Mouse (Mus musculus): ENCODE measurements around the gene Lck. TPM values are rescaled to one million over a fixed set of nuclear protein-coding genes. Genes with fewer than 3 reads are reported as not detected.
A peak's percentile ranks its signal among the peaks of the same experiment; 100 is the strongest.

The Lck gene
- total RNA-seq, 2 experiments from 2014 or later: 2.8 to 6.2 TPM

DNA sequence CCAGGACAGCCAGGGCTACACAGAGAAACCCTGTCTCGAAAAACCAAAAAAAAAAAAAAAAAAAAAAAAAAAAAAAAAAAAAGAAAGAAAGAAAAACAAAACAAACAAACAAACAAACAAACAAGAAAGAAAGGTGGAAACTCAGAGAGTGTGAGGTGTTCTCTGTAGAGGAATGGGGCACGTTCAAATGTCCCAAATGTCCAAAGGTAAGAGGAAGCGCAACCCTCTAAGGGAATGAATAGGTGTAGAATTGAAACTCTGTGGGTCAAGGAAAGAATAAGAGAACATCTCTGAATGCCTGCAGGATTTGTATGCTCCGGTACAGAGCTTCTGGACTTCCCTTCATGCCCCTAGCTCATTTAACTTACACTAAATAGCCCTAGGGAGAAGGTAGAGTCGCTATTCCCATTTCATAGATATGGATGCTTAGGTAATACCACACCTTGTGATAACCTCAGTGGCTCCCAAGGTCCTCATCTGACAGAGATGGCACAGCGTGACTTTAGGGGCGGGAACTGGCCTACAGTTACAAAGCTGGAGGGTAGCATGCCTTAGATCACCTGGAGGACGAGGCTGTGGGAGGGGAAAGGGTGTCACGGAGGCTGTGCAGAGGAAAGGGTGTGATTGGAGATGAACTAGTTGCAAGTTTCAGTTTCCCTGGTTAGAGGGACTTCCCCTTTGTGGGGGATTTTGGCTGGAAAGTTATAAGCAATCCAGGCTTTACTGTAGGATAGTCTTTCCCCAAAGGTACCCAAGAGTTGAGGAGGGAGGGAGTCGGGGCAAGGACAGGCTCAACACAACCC lies 65.8 kb downstream of the Lck start:
- Histone ChIP-seq H3K4me3 (no peak overlapping the region), H3K27ac (no peak overlapping the region)
- no peak for TF ChIP-seq CTCF (conservative IDR thresholded peaks at IDR 0.05)

GRCm38 (mm10) chr4:129505511-129505910 lies 67.9 kb downstream of the Lck start:
- Histone ChIP-seq H3K27ac (no peak overlapping the region), H3K4me3 (no peak overlapping the region)
- no peak for DNase-seq (ENCODE audit: low spot score in 2 of 2)
- no peak for TF ChIP-seq CTCF (conservative IDR thresholded peaks at IDR 0.05)

More for the DNA sequence above, 65.8 kb downstream of the Lck start:
- DNase-seq (ENCODE audit: low spot score in 2 of 2): no peak

DNA sequence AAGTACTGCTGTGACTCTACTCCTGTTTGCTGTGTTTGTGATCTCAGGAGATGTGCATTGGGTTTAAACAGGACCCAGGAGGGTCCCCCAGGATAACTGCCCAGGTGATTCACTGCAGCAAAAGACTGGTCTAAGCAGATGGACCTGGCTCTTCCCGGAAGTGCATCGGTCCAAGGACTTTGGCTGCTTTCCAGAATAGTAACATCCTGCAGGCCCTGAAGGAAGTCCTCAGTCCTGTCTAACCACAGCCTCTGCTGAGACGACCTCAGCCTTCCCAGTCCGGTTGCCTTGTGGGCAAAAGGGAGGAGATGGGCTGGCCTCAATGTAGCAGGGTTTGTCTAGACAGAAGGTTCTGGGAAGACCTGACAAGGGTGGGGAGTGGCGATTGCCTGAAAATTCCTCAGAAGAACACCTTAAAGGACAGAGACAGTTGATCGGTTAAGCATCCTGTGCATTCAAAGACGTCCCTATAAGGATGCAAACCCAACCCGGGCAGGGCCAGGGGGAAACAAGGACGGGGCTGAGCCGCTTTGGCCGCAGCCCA lies 70.5 kb downstream of the Lck start:
- no peak overlapping the region for H3K27ac ChIP-seq
- TF ChIP-seq CTCF (conservative IDR thresholded peaks at IDR 0.05): no peak
- DNase-seq (ENCODE audit: low spot score in 2 of 2): no peak
- H3K4me3 ChIP-seq: no peak overlapping the region

DNA sequence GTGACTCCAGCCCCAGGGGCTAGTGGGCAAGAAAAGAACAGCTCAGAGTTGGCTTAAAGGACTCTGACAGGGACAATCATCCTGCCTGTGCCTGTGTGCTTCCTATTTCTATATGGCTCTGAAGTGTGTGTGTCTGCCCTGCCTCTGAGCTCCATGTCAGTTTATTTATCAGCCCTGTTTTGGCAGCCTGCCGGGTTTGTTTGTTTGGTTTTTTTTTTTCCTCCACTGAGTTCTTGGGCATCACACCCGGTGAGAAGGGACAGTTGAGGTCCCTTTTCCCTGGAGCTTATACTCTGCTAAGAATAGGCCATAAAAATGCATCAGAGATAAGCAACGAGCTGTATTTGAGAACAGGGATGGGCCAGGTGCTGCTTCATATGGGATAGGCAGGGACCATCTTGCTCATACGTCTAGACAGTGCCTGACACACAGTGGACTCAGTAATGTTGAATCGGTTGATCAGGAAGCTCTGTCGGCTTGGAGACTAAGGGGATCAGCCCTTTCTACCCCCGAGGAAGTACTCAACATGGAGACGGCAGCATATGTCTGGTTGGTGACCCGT lies 71.0 kb downstream of the Lck start:
- Histone ChIP-seq H3K4me3 (no peak overlapping the region), H3K27ac (no peak overlapping the region)
- TF ChIP-seq CTCF (conservative IDR thresholded peaks at IDR 0.05): no peak
- no peak for DNase-seq (ENCODE audit: low spot score in 2 of 2)

GRCm38 (mm10) chr4:129500607-129501566 lies 72.6 kb downstream of the Lck start:
- peak overlapping the region; percentile 91 for H3K27ac ChIP-seq
- peak; percentile 63 to 67 for DNase-seq (ENCODE audit: low spot score in 2 of 2)
- H3K4me3 ChIP-seq: peak overlapping the region; percentile 83
- 0 out of 2 replicates have a peak, but pooled peaks have one; percentile 12 for TF ChIP-seq CTCF (conservative IDR thresholded peaks at IDR 0.05)

- no peak for DNase-seq (ENCODE audit: low spot score in 2 of 2)
- TF ChIP-seq CTCF (conservative IDR thresholded peaks at IDR 0.05): no peak
- H3K27ac ChIP-seq: peak overlapping the region; percentile 91
- H3K4me3 ChIP-seq: peak overlapping the region; percentile 83; the same call in 1 of the 2 replicates
Measured at GRCm38 (mm10) chr4:129500017-129500416, 73.4 kb downstream of the Lck start.

- TF ChIP-seq CTCF (conservative IDR thresholded peaks at IDR 0.05): no peak
- no peak for DNase-seq (ENCODE audit: low spot score in 2 of 2)
- Histone ChIP-seq H3K27ac (no peak overlapping the region), H3K4me3 (no peak overlapping the region)
Measured at GRCm38 (mm10) chr4:129498941-129499340, 74.5 kb downstream of the Lck start.

Small RNA genes within 50 kb of the gene (microRNA-seq; reads per million reads assigned to microRNA genes)
- gene Mir8119: 0 reads per million in 2 experiments

Other genes starting within 250 kb of the Lck start
- 100 to 1,000 TPM; 117 to 130 TPM for gene Rbbp4, start 238.3 kb downstream of the Lck start, total RNA-seq (2021)
- 10 to 100 TPM; 31.8 to 32.3 TPM for gene Zbtb8os, start 237.9 kb downstream of the Lck start, total RNA-seq (2021)
- 1 to 10 TPM; 4.1 TPM for gene Zbtb8a, start 195.5 kb downstream of the Lck start, total RNA-seq (2021)
- 1 to 10 TPM; 3.9 to 4.0 TPM for gene Zbtb8b, start 132.8 kb downstream of the Lck start, total RNA-seq (2021)
- gene Bsdc1, start 112.1 kb downstream of the Lck start, total RNA-seq (2021): 10 to 100 TPM; 56.2 to 62.7 TPM
- gene Tssk3, start 82.6 kb downstream of the Lck start, total RNA-seq (2021): under 1 TPM in 1 of 2 experiments, not detected in 1; 0.38 TPM
- gene Fam229a, start 82.5 kb downstream of the Lck start, total RNA-seq (2021): not detected
- gene Marcksl1, start 60.1 kb downstream of the Lck start, total RNA-seq (2021): 100 to 1,000 TPM in 1 of 2 experiments, 10 to 100 TPM in 1; 94.6 to 103 TPM
- 10 to 100 TPM; 48.9 to 49.8 TPM for gene Hdac1, start 30.9 kb downstream of the Lck start, total RNA-seq (2021)
- gene Fam167b, start 4.9 kb upstream of the Lck start, total RNA-seq (2021): under 1 TPM; 0.41 to 0.83 TPM
- gene Eif3i, start 27.0 kb upstream of the Lck start, total RNA-seq (2021): 100 to 1,000 TPM; 117 to 120 TPM
- gene Tmem234, start 27.0 kb upstream of the Lck start, total RNA-seq (2021): 10 to 100 TPM; 83.1 to 86.2 TPM
- 1 to 10 TPM; 5.7 to 7.4 TPM for gene Dcdc2b, start 40.6 kb upstream of the Lck start, total RNA-seq (2021)
- gene Iqcc, start 45.5 kb upstream of the Lck start, total RNA-seq (2021): 10 to 100 TPM; 31.5 to 34.3 TPM
- 10 to 100 TPM; 70.2 to 81.0 TPM for gene Ccdc28b, start 50.3 kb upstream of the Lck start, total RNA-seq (2021)
- gene Txlna, start 67.4 kb upstream of the Lck start, total RNA-seq (2021): 10 to 100 TPM; 49.7 to 51.3 TPM
- 10 to 100 TPM; 88.7 to 97.9 TPM for gene Kpna6, start 99.1 kb upstream of the Lck start, total RNA-seq (2021)
- 10 to 100 TPM; 14.6 TPM for gene Tmem39b, start 123.2 kb upstream of the Lck start, total RNA-seq (2021)
- 10 to 100 TPM; 87.4 to 92.5 TPM for gene Khdrbs1, start 168.7 kb upstream of the Lck start, total RNA-seq (2021)
- gene Ptp4a2, start 237.6 kb upstream of the Lck start, total RNA-seq (2021): 100 to 1,000 TPM; 134 to 137 TPM